Mouse (Mus musculus) inflammation-experienced regulatory T-cells (primary cell): ENCODE results near the gene Fam8a1. TPM values are rescaled to one million over a fixed set of nuclear protein-coding genes. Genes with fewer than 3 reads are reported as not detected.

Experiments used
- polyA plus RNA-seq, 2 experiments: library from polyadenylated mRNA; unstranded; fragments of 100-300 nt; shearing (Covaris generic); gene quantifications; one replicate each; pipeline ENCODE4 v1.2.1; 2017

Gene Fam8a1
- 10 to 100 TPM; 22.3 to 24.7 TPM for polyA plus RNA-seq

DNA sequence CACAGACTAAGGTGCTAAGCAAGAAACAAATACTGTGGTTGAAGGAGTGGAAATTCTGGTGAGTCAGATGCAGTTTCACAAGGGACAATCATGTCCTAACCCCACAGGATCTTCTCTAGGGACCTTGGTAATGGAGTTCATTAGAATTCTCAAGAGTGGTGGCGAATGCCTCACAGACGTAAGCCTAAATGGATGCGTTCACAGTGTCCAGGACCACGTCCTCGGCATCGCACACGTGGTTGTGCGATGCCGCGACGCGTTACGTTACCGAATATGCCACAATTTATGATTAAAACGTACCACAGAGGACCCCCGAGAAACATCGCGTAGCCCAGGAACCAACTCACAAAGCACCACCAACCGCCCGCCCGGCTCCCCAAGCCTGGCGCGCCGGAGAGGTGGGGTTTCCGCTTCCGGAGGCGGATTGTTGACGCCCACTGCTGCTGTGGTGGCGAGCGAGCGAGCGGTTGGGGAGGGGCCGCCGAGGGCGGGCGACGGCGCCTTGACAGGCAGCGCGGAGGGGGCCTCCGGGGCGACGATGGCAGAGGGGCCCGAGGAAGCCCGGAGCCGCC, at the start of gene Fam8a1:
Fam8a1 (plus strand) TSS at position 475 of the 572 bp plus-strand sequence.

Other genes starting within 250 kb of the Fam8a1 start
- gene Cap2, start 167.7 kb upstream of the Fam8a1 start, polyA plus RNA-seq: under 1 TPM in 1 of 2 experiments, not detected in 1; 0.19 TPM
- 100 to 1,000 TPM in 1 of 2 experiments, 10 to 100 TPM in 1; 99.1 to 142 TPM for gene Nup153, start 58.4 kb downstream of the Fam8a1 start, polyA plus RNA-seq